Mouse (Mus musculus): ENCODE results near the gene Fosb. TPM values are rescaled to one million over a fixed set of nuclear protein-coding genes. Genes with fewer than 3 reads are reported as not detected.

Gene Fosb
- polyA plus RNA-seq, 2 experiments = 0.14 to 0.69 TPM

DNA sequence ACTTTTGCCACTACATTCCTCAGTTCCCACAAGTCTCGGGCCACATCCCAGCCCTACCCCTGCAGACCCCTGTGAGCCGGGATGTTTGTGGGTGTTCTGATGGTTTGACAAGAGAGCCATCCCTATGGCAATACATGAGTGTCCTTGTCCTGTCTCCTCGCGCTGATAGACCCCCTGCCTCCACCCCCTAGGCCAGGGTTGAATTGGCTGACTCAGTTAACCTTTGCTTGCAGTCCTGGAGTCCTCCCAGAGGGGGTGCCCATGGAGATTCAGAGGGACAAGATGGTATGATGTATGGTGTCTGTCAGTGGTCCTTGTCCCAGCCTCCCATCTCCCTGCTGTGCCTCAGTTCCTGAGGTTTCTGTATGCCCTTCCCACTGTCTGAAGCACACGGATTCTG, 4.2 kb upstream of the Fosb start:
- no peak overlapping the region for H3K4me2 ChIP-seq (replicated peaks; ENCODE audit: low read depth, low read length, severe bottlenecking)
- no peaks in the 10 kb centered on the region for H3K36me3 ChIP-seq (ENCODE audit: control insufficient read depth, insufficient read depth, low read length)
- H3K4me1 ChIP-seq (ENCODE audit: control insufficient read depth, insufficient read depth, low read length) = peaks cover 6% of the 10 kb centered on the region; the same call in 1 of the 2 replicates
- no peak for ATAC-seq (ENCODE audit: low FRiP score, low read depth)
- WGBS = 43% methylated on average over 5 of the region's 5 CpGs
- H3K4me3 ChIP-seq (replicated peaks; ENCODE audit: low read length) = no peak overlapping the region
- no peak for DNase-seq (ENCODE audit: low spot score)
- H3K27me3 ChIP-seq (ENCODE audit: control insufficient read depth, insufficient read depth, low read length) = no peaks in the 10 kb centered on the region
- no peak for TF ChIP-seq POLR2A (IDR thresholded peaks at IDR 0.05; ENCODE audit: borderline replicate concordance, extremely low read depth, insufficient read depth, insufficient read length)
- H3K9ac ChIP-seq (ENCODE audit: low read depth, low read length, severe bottlenecking) = no peak overlapping the region
- H3K9me3 ChIP-seq (ENCODE audit: control insufficient read depth, low read length) = no peaks in the 10 kb centered on the region
- no peak overlapping the region for H3K27ac ChIP-seq (replicated peaks; ENCODE audit: low read depth, low read length)

DNA sequence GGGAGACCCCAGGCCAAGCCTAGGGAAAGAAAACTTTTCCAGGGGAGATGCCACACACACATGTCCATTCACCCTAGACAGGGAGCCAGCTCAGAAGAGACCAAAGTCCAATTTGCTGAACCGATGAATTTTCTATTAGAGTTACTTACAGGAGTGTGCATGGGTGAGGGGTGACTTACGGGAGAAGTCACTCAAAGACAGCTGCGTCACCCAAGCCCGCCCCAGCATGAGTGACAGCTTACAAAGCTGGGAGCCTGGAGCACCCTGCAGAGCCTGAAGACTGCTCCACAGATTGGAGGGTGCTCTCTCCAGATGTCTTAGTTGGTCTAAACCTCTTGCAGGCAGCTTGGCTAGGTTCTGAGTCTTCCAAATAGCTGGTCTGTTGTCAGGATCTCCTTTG, 2.1 kb upstream of the Fosb start:
- no peaks in the 10 kb centered on the region for H3K36me3 ChIP-seq (ENCODE audit: control insufficient read depth, insufficient read depth, low read length)
- 46% methylated on average over 4 of the region's 4 CpGs for WGBS
- DNase-seq (ENCODE audit: low spot score) (no peak), ATAC-seq (ENCODE audit: low FRiP score, low read depth) (no peak)
- H3K27ac ChIP-seq (replicated peaks; ENCODE audit: low read depth, low read length) = no peak overlapping the region
- peaks cover 5% of the 10 kb centered on the region for H3K27me3 ChIP-seq (ENCODE audit: control insufficient read depth, insufficient read depth, low read length)
- no peak for TF ChIP-seq POLR2A (IDR thresholded peaks at IDR 0.05; ENCODE audit: borderline replicate concordance, extremely low read depth, insufficient read depth, insufficient read length)
- H3K4me1 ChIP-seq (ENCODE audit: control insufficient read depth, insufficient read depth, low read length) = peaks cover 14% of the 10 kb centered on the region
- H3K9me3 ChIP-seq (ENCODE audit: control insufficient read depth, low read length) = no peaks in the 10 kb centered on the region
- no peak overlapping the region for H3K9ac ChIP-seq (ENCODE audit: low read depth, low read length, severe bottlenecking)
- H3K4me2 ChIP-seq (replicated peaks; ENCODE audit: low read depth, low read length, severe bottlenecking) = no peak overlapping the region
- no peak overlapping the region for H3K4me3 ChIP-seq (replicated peaks; ENCODE audit: low read length)

DNA sequence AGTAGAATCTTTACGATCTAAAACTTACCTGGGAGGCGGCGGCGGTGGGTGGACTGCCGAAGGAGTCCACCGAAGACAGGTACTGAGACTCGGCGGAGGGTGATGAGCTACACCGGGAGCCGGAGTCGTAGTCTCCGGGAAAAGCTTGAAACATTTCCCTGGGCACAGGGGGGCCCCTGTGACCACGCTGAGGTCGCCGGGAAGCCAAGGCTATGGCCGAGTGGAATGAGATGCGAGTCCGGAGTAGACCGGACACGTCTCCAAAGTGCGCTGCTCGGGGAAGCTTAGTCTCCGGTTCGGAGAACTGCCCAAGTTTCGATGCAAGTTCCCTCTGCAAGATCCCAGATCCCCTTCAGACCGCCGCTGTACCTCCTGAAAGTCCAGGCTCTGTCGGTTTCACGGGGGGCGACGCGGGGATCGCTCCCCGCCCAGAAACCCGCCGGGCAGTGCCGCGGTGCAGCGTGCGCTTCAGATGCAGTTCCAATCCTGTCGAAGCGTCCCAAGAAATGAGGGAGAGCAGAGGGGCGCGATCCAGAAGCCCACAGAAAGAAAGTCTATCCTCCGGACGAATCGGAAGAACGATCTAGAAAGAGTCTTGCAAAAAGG, 470 bp downstream of the Fosb start:
- no peak for ATAC-seq (ENCODE audit: low FRiP score, low read depth)
- no peak for TF ChIP-seq POLR2A (IDR thresholded peaks at IDR 0.05; ENCODE audit: borderline replicate concordance, extremely low read depth, insufficient read depth, insufficient read length)
- under 1% methylated on average over 48 of the region's 48 CpGs for WGBS
- no peak for DNase-seq (ENCODE audit: low spot score)
- Histone ChIP-seq H3K4me3 (replicated peaks; ENCODE audit: low read length) (peak overlapping the region; percentile 57), H3K9ac (ENCODE audit: low read depth, low read length, severe bottlenecking) (peak overlapping the region; percentile 64), H3K27me3 (ENCODE audit: control insufficient read depth, insufficient read depth, low read length) (peaks cover 31% of the 10 kb centered on the region), H3K36me3 (ENCODE audit: control insufficient read depth, insufficient read depth, low read length) (no peaks in the 10 kb centered on the region), H3K9me3 (ENCODE audit: control insufficient read depth, low read length) (no peaks in the 10 kb centered on the region), H3K27ac (replicated peaks; ENCODE audit: low read depth, low read length) (no peak overlapping the region), H3K4me2 (replicated peaks; ENCODE audit: low read depth, low read length, severe bottlenecking) (peak overlapping the region; percentile 92), H3K4me1 (ENCODE audit: control insufficient read depth, insufficient read depth, low read length) (peaks cover 20% of the 10 kb centered on the region)

DNA sequence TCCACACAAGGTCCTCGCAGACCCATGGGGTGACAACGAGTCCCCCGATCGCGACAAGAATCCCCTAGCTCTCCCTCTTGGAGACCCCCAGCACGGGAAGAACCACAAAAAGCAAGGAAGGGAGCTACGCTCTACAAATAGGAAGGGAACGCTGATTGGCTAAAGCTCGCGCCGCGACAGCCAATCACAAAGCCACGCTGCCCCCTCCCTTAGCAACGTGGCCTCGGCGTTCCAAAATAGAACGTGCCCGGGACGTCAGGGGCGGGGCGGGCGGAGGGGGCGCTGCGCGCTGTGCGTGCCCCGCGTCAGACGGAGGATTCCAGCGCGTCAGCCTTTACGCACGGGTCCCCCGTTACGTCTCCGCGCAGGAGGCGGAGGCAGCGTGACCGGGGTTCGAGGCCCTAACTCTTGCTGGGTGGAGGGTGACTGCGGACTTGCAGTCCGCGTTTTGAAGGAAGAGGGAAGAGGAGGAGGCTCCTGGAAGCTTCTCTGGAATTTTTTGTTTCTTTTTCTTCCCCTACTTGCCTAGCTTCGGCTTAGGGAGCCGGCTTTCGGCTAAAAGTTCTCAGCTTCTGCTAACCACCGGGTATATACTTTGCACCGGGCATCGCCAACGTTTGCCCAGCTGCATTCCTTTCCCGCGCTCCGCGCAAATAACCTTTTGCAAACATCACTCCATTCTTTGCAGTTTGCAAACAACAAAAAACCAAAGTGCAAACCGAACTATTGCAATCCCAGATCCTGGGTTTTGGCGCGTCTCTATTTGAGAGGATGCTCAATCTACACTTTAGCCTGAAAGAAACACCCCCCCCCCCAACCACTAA, 1.2 kb downstream of the Fosb start:
- peak; percentile 96 for DNase-seq (ENCODE audit: low spot score)
- Histone ChIP-seq H3K4me1 (ENCODE audit: control insufficient read depth, insufficient read depth, low read length) (peaks cover 20% of the 10 kb centered on the region), H3K9me3 (ENCODE audit: control insufficient read depth, low read length) (no peaks in the 10 kb centered on the region), H3K27me3 (ENCODE audit: control insufficient read depth, insufficient read depth, low read length) (peaks cover 38% of the 10 kb centered on the region), H3K4me3 (replicated peaks; ENCODE audit: low read length) (peak overlapping the region; percentile 57), H3K9ac (ENCODE audit: low read depth, low read length, severe bottlenecking) (peak overlapping the region; percentile 64), H3K27ac (replicated peaks; ENCODE audit: low read depth, low read length) (peak overlapping the region; percentile 71), H3K4me2 (replicated peaks; ENCODE audit: low read depth, low read length, severe bottlenecking) (peak overlapping the region; percentile 92), H3K36me3 (ENCODE audit: control insufficient read depth, insufficient read depth, low read length) (no peaks in the 10 kb centered on the region)
- under 1% methylated on average over 53 of the region's 58 CpGs for WGBS
- no peak for TF ChIP-seq POLR2A (IDR thresholded peaks at IDR 0.05; ENCODE audit: borderline replicate concordance, extremely low read depth, insufficient read depth, insufficient read length)
- peak; percentile 91 for ATAC-seq (ENCODE audit: low FRiP score, low read depth)

DNA sequence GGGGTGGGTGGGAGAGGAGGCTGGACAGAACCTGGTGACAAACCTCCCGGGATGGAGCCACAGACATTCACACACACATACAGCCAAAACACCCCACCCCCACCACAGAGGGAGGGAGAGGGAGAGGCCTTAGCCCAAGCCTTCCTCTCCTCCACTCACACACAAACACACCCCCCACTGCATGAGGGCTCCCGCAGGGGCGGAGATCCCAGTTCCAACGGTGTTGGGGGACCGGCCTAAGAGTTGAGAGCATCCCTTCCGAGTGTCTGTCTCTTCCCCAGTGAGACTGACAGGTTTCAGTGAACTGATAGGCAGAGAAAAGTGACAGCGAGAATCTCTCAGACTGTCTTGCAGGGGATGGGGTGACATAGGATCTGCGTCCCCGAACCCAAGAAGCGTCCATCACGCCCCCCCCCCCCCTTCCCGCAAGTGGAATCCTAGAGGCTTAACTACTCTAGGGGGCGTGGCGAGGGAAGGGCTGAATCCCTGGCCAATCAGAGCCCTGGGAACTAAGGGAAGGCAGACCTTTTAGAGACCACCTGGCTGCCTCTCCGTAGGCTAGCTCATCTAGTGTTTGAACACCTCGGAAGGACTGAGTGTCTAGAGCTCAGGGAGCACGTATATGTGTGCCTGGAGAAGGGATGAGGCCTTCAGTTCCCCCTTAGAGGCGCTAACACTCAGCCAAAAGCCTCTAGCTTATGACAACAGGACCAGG, 2.0 kb downstream of the Fosb start:
- peak overlapping the region; percentile 57 for H3K4me3 ChIP-seq (replicated peaks; ENCODE audit: low read length)
- H3K36me3 ChIP-seq (ENCODE audit: control insufficient read depth, insufficient read depth, low read length) = no peaks in the 10 kb centered on the region
- ATAC-seq (ENCODE audit: low FRiP score, low read depth) = peak; percentile 60
- peaks cover 46% of the 10 kb centered on the region for H3K27me3 ChIP-seq (ENCODE audit: control insufficient read depth, insufficient read depth, low read length)
- peak; percentile 81 for DNase-seq (ENCODE audit: low spot score)
- H3K9ac ChIP-seq (ENCODE audit: low read depth, low read length, severe bottlenecking) = peak overlapping the region; percentile 64; the same call in 1 of the 2 replicates
- WGBS = 2% methylated on average over 16 of the region's 18 CpGs
- H3K4me1 ChIP-seq (ENCODE audit: control insufficient read depth, insufficient read depth, low read length) = peaks cover 20% of the 10 kb centered on the region
- H3K9me3 ChIP-seq (ENCODE audit: control insufficient read depth, low read length) = no peaks in the 10 kb centered on the region
- peak overlapping the region; percentile 92 for H3K4me2 ChIP-seq (replicated peaks; ENCODE audit: low read depth, low read length, severe bottlenecking)
- no peak for TF ChIP-seq POLR2A (IDR thresholded peaks at IDR 0.05; ENCODE audit: borderline replicate concordance, extremely low read depth, insufficient read depth, insufficient read length)
- H3K27ac ChIP-seq (replicated peaks; ENCODE audit: low read depth, low read length) = peak overlapping the region; percentile 71
